Mouse (Mus musculus): ENCODE measurements at regions not wholly inside any gene's neighbourhood (a gene's known extent, or its start where the extent isn't known, plus 50 kb on each side); places are given as distances from the start of the nearest gene placed in this dataset.

DNA sequence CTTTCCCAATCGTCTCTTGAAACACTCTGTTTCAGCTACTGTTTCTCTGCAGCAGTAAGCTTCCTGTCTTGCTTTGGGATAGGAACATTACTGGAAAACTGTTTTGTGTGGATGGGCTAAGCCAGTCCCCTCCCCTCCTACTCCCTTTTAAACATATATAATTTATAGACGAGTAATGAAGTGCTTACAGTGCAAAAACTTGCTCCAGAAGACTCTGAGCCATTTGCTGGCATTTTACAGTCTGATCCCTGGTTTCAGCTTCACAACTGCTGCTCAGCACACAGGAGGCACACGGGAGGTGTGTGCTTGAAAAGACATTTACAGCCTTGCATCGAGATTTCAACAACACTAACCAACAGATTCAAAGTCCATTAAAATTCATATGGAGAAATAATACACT is 534.6 kb downstream of the Nfib start:
- TF ChIP-seq CTCF (IDR thresholded peaks at IDR 0.05; ENCODE audit: insufficient read depth, low read depth, low read length) (no peak), POLR2A (IDR thresholded peaks at IDR 0.05; ENCODE audit: insufficient read depth, low read depth, low read length) (no peak)

Data from olfactory bulb, adult 2 months (tissue).